Mouse (Mus musculus): Measurements from ENCODE around the gene Lrrc1. TPM values are rescaled to one million over a fixed set of nuclear protein-coding genes. Genes with fewer than 3 reads are reported as not detected.

Lrrc1 gene
- polyA plus RNA-seq, 1 experiment from 2014 or later = 5.0 TPM

DNA sequence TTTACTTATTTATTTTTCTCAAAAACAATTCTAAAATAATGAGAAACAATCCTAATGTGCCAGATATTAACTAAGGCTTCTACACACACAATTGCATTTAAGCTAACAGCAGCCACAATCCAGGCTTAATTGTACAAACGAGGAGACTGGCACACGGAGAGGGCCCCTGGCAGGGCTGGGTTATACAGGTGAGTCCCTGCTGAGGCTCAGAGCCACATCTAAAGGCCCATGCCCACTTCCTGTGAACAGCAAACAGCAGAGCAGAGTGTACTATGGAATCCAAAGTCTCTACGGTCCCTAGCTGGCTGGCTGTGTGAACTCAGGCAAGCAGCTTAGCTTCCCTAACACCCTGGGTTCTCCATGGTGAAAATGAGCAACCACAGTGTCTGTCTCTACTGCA, 30.8 kb downstream of the Lrrc1 start:
- H3K9me3 ChIP-seq (ENCODE audit: control insufficient read depth, low read length) = no peaks in the 10 kb centered on the region
- no peak overlapping the region for H3K4me2 ChIP-seq (ENCODE audit: low read length)
- no peaks in the 10 kb centered on the region for H3K27me3 ChIP-seq (replicated peaks; ENCODE audit: control insufficient read depth, insufficient read depth, low read length)
- H3K27ac ChIP-seq (ENCODE audit: low read depth, low read length) = no peak overlapping the region
- no peak for ATAC-seq
- no peaks in the 10 kb centered on the region for H3K36me3 ChIP-seq (ENCODE audit: control insufficient read depth, insufficient read depth, low read length)
- no peak overlapping the region for H3K4me3 ChIP-seq (ENCODE audit: low read length)
- H3K4me1 ChIP-seq (ENCODE audit: control insufficient read depth, insufficient read depth, low read depth, low read length) = peaks cover 5% of the 10 kb centered on the region
- H3K9ac ChIP-seq (ENCODE audit: low read depth, low read length) = no peak overlapping the region
- WGBS = 67% methylated on average over 3 of the region's 3 CpGs

DNA sequence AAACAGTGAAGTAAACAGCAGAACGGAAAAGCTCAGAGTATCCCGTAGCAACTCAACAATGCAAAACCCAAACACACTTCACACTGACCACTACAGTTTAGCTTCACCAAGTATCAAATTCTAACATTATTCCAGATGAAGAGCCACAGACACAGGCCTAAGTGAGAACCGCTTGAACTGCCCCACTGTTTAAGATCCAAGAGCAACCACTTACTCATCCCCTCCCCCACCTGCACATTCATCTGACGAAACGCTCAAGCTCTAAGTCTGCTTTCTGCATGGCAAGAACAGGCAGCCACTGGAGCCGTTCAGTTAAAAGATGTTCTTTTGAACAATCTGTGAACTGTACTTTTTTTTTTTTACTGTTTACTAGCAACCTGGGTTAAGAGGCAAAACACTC, 32.5 kb downstream of the Lrrc1 start:
- peak; percentile 66; the same call in 1 of the 2 replicates for ATAC-seq
- WGBS = 43% methylated on average over 6 of the region's 6 CpGs
- Histone ChIP-seq H3K9me3 (ENCODE audit: control insufficient read depth, low read length) (no peaks in the 10 kb centered on the region), H3K36me3 (ENCODE audit: control insufficient read depth, insufficient read depth, low read length) (no peaks in the 10 kb centered on the region), H3K4me1 (ENCODE audit: control insufficient read depth, insufficient read depth, low read depth, low read length) (peaks cover 8% of the 10 kb centered on the region), H3K27ac (ENCODE audit: low read depth, low read length) (0 out of 2 replicates have a peak overlapping the region, but pooled peaks have one; percentile 41), H3K4me3 (ENCODE audit: low read length) (no peak overlapping the region), H3K27me3 (replicated peaks; ENCODE audit: control insufficient read depth, insufficient read depth, low read length) (no peaks in the 10 kb centered on the region), H3K4me2 (ENCODE audit: low read length) (no peak overlapping the region), H3K9ac (ENCODE audit: low read depth, low read length) (no peak overlapping the region)

DNA sequence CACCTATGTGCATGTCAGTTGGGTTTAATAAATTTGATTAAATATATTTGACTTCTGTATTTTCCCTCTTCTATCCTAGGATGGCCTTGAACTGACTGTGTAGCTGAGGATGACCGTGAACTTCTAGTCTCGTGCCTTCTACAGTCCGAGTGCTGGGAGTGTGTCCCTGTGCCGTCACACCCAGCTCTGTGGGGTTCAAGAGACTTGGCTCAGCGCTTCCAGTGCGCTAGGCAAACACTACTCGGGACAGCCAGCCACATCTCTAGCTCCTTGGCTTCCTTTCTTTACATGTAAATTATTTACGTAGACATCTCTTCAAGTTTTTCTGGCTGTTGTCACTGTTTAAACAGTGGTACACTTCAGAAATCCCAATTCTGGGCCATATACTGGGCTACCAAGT, 34.1 kb downstream of the Lrrc1 start:
- ATAC-seq = no peak
- Histone ChIP-seq H3K9me3 (ENCODE audit: control insufficient read depth, low read length) (no peaks in the 10 kb centered on the region), H3K27ac (ENCODE audit: low read depth, low read length) (no peak overlapping the region), H3K4me3 (ENCODE audit: low read length) (no peak overlapping the region), H3K36me3 (ENCODE audit: control insufficient read depth, insufficient read depth, low read length) (no peaks in the 10 kb centered on the region), H3K4me2 (ENCODE audit: low read length) (no peak overlapping the region), H3K9ac (ENCODE audit: low read depth, low read length) (no peak overlapping the region), H3K4me1 (ENCODE audit: control insufficient read depth, insufficient read depth, low read depth, low read length) (peaks cover 8% of the 10 kb centered on the region), H3K27me3 (replicated peaks; ENCODE audit: control insufficient read depth, insufficient read depth, low read length) (no peaks in the 10 kb centered on the region)
- 76% methylated on average over 8 of the region's 8 CpGs for WGBS

DNA sequence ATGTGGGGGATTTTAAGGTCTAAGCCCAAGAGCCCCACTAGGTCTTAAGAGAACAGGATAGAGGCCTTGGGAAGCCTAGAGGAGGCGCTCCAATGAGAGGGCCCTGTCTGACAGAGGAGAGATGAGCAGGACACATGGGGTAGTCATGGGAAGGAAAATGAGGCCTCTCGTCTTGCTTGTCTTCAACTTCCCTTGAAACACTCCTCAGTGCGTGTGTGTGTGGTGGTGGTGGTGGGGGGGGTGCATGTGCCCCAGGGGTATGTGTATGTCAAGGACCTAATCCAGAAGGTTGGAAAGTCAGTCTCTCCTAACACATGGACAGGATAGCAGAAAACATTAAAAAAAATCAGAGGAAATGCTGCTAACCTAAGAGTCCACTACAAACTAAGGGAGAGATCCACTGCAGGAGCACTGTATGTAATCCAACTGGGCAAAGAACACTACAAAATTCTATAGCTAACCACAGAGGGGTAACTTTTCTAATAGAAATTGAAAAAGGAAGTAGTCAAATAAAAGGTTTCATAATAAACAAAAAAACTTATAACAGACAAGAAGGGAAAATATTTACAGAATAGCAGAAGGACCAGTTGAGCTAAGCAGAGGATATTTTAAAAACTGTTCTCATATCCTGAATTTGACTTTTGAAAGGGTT, 36.8 kb downstream of the Lrrc1 start:
- Histone ChIP-seq H3K27ac (ENCODE audit: low read depth, low read length) (no peak overlapping the region), H3K36me3 (ENCODE audit: control insufficient read depth, insufficient read depth, low read length) (no peaks in the 10 kb centered on the region), H3K4me1 (ENCODE audit: control insufficient read depth, insufficient read depth, low read depth, low read length) (peaks cover 13% of the 10 kb centered on the region), H3K27me3 (replicated peaks; ENCODE audit: control insufficient read depth, insufficient read depth, low read length) (no peaks in the 10 kb centered on the region), H3K9ac (ENCODE audit: low read depth, low read length) (no peak overlapping the region), H3K4me3 (ENCODE audit: low read length) (no peak overlapping the region), H3K9me3 (ENCODE audit: control insufficient read depth, low read length) (no peaks in the 10 kb centered on the region), H3K4me2 (ENCODE audit: low read length) (no peak overlapping the region)
- 87% methylated on average over 3 of the region's 3 CpGs for WGBS
- ATAC-seq = no peak

DNA sequence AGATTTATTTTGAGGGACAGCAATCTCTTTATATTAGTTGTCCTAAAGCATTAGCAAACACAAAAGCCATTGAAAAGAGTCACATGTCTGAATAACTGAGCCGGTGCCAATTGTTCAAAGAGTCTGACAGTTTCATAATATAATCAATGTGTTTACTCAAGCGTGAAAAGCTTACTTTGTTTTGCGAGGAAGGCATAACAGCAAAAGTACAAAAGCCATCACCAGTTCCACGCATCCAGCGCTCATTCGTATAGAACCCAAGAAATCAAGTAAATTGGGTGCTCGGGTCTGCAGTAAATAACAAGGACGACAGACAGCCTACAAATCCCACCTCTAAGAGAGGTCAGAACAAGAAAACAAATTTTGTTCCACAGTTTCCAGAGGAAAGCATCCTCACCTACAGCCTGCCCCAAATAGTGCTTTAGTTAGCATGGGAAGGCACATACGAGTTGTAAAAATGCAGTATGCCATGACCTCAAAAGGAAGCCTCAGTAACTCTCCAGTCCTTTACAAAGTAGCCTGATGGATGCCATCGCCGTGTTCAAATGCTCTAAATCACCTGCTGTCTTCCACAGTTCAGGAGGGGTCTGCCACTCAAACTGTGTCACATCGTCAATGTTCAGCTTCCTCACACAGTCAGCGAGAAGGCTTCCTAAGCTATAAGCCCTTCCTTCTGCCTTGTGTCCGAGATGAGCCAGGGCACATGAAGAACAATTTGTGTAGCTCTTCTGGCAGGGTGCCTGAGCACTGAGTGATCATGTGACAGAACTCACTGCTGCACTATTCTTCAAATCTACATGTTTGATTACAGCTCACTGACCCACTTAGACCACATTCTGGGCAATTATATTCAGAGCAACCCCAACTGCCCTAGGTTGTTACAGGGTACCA, 41.9 kb downstream of the Lrrc1 start:
- Histone ChIP-seq H3K4me1 (ENCODE audit: control insufficient read depth, insufficient read depth, low read depth, low read length) (peaks cover 10% of the 10 kb centered on the region), H3K9ac (ENCODE audit: low read depth, low read length) (no peak overlapping the region), H3K36me3 (ENCODE audit: control insufficient read depth, insufficient read depth, low read length) (no peaks in the 10 kb centered on the region), H3K4me3 (ENCODE audit: low read length) (no peak overlapping the region), H3K4me2 (ENCODE audit: low read length) (peak overlapping the region; percentile 17), H3K9me3 (ENCODE audit: control insufficient read depth, low read length) (no peaks in the 10 kb centered on the region), H3K27ac (ENCODE audit: low read depth, low read length) (no peak overlapping the region), H3K27me3 (replicated peaks; ENCODE audit: control insufficient read depth, insufficient read depth, low read length) (no peaks in the 10 kb centered on the region)
- ATAC-seq = peak; percentile 81
- 16% methylated on average over 14 of the region's 14 CpGs for WGBS

DNA sequence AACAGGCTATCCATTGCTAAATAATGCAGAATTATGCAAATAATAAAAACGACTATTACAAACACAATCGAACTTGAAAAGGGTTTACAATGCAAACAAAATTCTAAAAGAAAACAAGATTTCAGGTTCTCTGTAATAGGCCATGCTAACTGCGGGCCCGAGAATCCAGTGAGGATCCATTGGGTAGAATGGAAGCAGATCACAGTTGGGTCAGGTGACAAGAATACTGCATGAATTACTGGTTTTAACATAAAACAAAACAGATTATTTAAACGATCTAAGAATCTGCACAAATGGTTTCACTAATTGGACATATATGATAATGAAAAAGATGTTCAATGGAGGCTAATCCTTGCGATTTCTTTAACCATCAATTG, 42.5 kb downstream of the Lrrc1 start:
- no peaks in the 10 kb centered on the region for H3K27me3 ChIP-seq (replicated peaks; ENCODE audit: control insufficient read depth, insufficient read depth, low read length)
- ATAC-seq = no peak
- 32% methylated on average over 6 of the region's 6 CpGs for WGBS
- H3K27ac ChIP-seq (ENCODE audit: low read depth, low read length) = no peak overlapping the region
- no peak overlapping the region for H3K4me2 ChIP-seq (ENCODE audit: low read length)
- no peak overlapping the region for H3K9ac ChIP-seq (ENCODE audit: low read depth, low read length)
- no peaks in the 10 kb centered on the region for H3K36me3 ChIP-seq (ENCODE audit: control insufficient read depth, insufficient read depth, low read length)
- peaks cover 11% of the 10 kb centered on the region for H3K4me1 ChIP-seq (ENCODE audit: control insufficient read depth, insufficient read depth, low read depth, low read length)
- H3K9me3 ChIP-seq (ENCODE audit: control insufficient read depth, low read length) = no peaks in the 10 kb centered on the region
- no peak overlapping the region for H3K4me3 ChIP-seq (ENCODE audit: low read length)

DNA sequence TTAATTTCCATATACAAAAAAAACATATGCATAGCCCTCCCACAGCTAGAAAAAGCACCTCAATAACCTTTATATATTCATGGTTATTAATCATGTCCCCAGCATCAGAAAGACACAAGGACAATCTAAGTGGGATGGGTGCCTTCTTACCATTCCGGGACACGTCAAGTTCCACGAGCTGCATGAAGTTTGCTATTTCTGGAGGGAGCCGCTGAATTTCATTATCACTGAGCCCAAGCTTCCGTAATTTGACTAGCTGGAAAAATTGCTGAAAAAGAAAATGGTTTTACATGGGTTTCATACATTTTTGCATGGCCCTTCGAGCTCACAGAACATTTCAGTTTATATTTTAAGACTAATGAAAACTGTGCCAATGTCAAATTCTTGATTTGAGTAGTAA, 45.6 kb downstream of the Lrrc1 start:
- Histone ChIP-seq H3K4me2 (ENCODE audit: low read length) (no peak overlapping the region), H3K36me3 (ENCODE audit: control insufficient read depth, insufficient read depth, low read length) (no peaks in the 10 kb centered on the region), H3K4me1 (ENCODE audit: control insufficient read depth, insufficient read depth, low read depth, low read length) (peaks cover 22% of the 10 kb centered on the region), H3K27ac (ENCODE audit: low read depth, low read length) (no peak overlapping the region), H3K4me3 (ENCODE audit: low read length) (no peak overlapping the region), H3K27me3 (replicated peaks; ENCODE audit: control insufficient read depth, insufficient read depth, low read length) (no peaks in the 10 kb centered on the region), H3K9ac (ENCODE audit: low read depth, low read length) (no peak overlapping the region), H3K9me3 (ENCODE audit: control insufficient read depth, low read length) (no peaks in the 10 kb centered on the region)
- WGBS = 83% methylated on average over 6 of the region's 6 CpGs
- no peak for ATAC-seq

DNA sequence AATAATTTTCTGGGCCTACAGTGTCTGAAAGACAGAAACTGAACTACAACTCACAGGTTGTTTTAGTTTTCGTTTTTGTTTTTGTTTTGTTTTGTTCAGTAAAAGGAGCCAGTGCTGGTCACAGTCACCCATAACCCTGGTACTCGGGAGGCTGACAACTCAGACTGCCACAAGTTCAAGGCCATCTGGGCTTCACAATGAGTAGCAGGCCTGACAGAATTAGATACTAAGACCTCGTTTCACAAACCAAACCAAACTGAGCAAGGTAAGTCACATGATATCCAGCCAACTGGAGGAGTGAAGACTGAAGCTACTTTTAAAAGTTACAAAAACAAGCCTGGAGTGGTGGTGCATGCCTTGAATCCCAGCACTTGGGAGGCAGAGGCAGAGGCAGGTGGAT, 46.3 kb downstream of the Lrrc1 start:
- no peak for ATAC-seq

DNA sequence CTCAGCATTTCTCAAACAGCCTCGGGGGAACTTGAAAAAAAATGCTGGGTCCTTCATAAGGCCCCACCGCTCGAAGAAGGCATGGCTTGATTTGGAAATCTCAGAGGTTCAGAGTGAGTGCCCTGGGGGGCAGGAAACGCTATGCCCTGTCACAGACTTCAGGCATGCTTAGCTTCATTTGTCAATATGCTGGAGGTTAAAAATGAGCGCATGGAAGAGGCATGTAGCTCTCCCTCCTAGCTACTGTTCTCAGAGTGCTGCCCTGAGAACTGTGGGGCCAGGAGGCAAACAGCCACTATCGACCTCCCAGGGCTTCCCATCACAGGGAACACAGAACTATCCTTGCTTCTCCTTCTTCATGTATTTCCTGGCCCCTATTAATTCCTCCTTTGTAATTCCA, 47.5 kb downstream of the Lrrc1 start:
- H3K4me3 ChIP-seq (ENCODE audit: low read length) = no peak overlapping the region
- no peaks in the 10 kb centered on the region for H3K9me3 ChIP-seq (ENCODE audit: control insufficient read depth, low read length)
- H3K9ac ChIP-seq (ENCODE audit: low read depth, low read length) = no peak overlapping the region
- no peak overlapping the region for H3K4me2 ChIP-seq (ENCODE audit: low read length)
- 30% methylated on average over 6 of the region's 6 CpGs for WGBS
- H3K36me3 ChIP-seq (ENCODE audit: control insufficient read depth, insufficient read depth, low read length) = no peaks in the 10 kb centered on the region
- H3K4me1 ChIP-seq (ENCODE audit: control insufficient read depth, insufficient read depth, low read depth, low read length) = peaks cover 12% of the 10 kb centered on the region
- no peaks in the 10 kb centered on the region for H3K27me3 ChIP-seq (replicated peaks; ENCODE audit: control insufficient read depth, insufficient read depth, low read length)
- no peak for ATAC-seq
- peak overlapping the region; percentile 12; the same call in 1 of the 2 replicates for H3K27ac ChIP-seq (ENCODE audit: low read depth, low read length)

More for the DNA sequence above, 46.3 kb downstream of the Lrrc1 start:
- Histone ChIP-seq H3K27me3 (replicated peaks; ENCODE audit: control insufficient read depth, insufficient read depth, low read length) (no peaks in the 10 kb centered on the region), H3K36me3 (ENCODE audit: control insufficient read depth, insufficient read depth, low read length) (no peaks in the 10 kb centered on the region), H3K9ac (ENCODE audit: low read depth, low read length) (no peak overlapping the region), H3K4me3 (ENCODE audit: low read length) (no peak overlapping the region), H3K9me3 (ENCODE audit: control insufficient read depth, low read length) (no peaks in the 10 kb centered on the region), H3K27ac (ENCODE audit: low read depth, low read length) (no peak overlapping the region), H3K4me2 (ENCODE audit: low read length) (no peak overlapping the region), H3K4me1 (ENCODE audit: control insufficient read depth, insufficient read depth, low read depth, low read length) (peaks cover 20% of the 10 kb centered on the region)
- 74% methylated on average over 3 of the region's 3 CpGs for WGBS
